Mouse (Mus musculus) spleen, adult 2 months (tissue): ENCODE measurements around the gene Acsf3.

ENCODE experiments used
- CTCF ChIP-seq: fragments of 200-500 bp; IDR thresholded peaks from 2 replicates; pipeline ENCODE4 v1.5.1; 2011; ENCODE audit warnings: mild to moderate bottlenecking, inconsistent platforms; ENCODE audit not compliant: insufficient read depth, insufficient read length, insufficient replicate concordance; ENCODE audit errors: extremely low read depth
- POLR2A ChIP-seq: fragments of 200-500 bp; IDR thresholded peaks from 2 replicates; pipeline ENCODE4 v1.6.1; 2011; ENCODE audit warnings: low read depth, low read length, inconsistent platforms

- TF ChIP-seq CTCF (no peak), POLR2A (no peak)
These were observed 79.1 kb downstream of the Acsf3 start for GRCm38 (mm10) chr8:122854388-122854787.
